Mouse (Mus musculus) splenic B cell, adult 2 months (primary cell): ENCODE results near the gene Lpp.
A peak's percentile ranks its signal among the peaks of the same experiment; 100 is the strongest.

Source experiments
- DNase-seq: peaks from one replicate; pipeline ENCODE4 v3.0.0-alpha.2; 2011; ENCODE audit warnings: low read depth, low spot score
- H3K27me3 ChIP-seq: 2 replicates; pipeline ENCODE4 v1.6.1; 2012; ENCODE audit warnings: mild to moderate bottlenecking, low read length, moderate library complexity, mixed read lengths; ENCODE audit not compliant: control insufficient read depth, poor library complexity, insufficient read depth, severe bottlenecking
- H3K36me3 ChIP-seq: 2 replicates; pipeline ENCODE4 v1.6.1; 2012; ENCODE audit warnings: mild to moderate bottlenecking, low read length, moderate library complexity, mixed read lengths; ENCODE audit not compliant: control insufficient read depth, poor library complexity, insufficient read depth, severe bottlenecking

Lpp gene

GRCm38 (mm10) chr16:24535221-24535620, 141.9 kb downstream of the Lpp start:
- Histone ChIP-seq H3K36me3 (no peaks in the 10 kb centered on the region), H3K27me3 (no peaks in the 10 kb centered on the region)
- no peak for DNase-seq

DNA sequence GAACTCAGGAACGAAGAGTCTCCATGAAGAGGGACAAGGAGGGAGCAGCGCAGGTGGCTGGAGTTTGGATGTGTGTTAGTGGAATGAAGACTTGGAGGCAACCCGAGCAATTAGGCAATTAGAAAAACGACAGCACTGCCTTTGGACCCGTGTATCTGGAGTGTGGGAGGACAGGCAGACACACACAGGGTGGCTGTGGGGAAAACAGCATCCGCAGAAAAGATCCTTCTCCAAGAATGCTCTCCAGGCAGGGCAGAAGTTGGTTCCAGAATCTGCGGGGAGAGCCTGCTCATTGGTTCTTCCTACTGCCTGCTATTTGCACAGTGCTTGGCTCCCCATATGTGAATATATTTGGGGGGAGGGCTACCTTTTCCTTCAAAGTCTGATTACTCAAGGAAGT, 143.0 kb downstream of the Lpp start:
- DNase-seq = no peak
- Histone ChIP-seq H3K27me3 (no peaks in the 10 kb centered on the region), H3K36me3 (no peaks in the 10 kb centered on the region)

DNA sequence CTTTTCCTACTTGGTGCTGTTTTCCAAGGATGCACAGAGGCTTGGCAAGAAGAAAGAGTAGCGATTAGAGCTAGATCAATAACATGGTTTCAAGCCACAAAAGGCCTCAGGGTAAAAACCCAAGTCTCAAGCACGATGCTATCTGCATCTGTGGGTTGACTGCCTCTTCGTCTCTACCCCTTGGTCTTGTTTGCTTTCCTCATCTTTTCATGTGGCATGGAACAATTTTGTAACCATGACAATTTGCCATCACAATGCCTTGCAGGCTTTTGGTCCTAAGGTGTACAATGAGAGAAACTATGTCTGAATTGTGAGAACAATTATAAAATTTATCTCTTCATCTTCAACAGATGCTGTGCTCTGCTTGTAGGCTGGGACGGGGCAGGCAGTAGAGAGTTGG, 145.7 kb downstream of the Lpp start:
- DNase-seq = no peak
- Histone ChIP-seq H3K27me3 (no peaks in the 10 kb centered on the region), H3K36me3 (no peaks in the 10 kb centered on the region)

GRCm38 (mm10) chr16:24542864-24543263, 149.6 kb downstream of the Lpp start:
- no peak for DNase-seq
- Histone ChIP-seq H3K36me3 (no peaks in the 10 kb centered on the region), H3K27me3 (no peaks in the 10 kb centered on the region)

GRCm38 (mm10) chr16:24545366-24545765, 152.1 kb downstream of the Lpp start:
- Histone ChIP-seq H3K27me3 (no peaks in the 10 kb centered on the region), H3K36me3 (no peaks in the 10 kb centered on the region)
- DNase-seq = no peak

GRCm38 (mm10) chr16:24558458-24558857, 165.2 kb downstream of the Lpp start:
- DNase-seq = no peak
- no peaks in the 10 kb centered on the region for H3K27me3 ChIP-seq
- H3K36me3 ChIP-seq = no peaks in the 10 kb centered on the region

GRCm38 (mm10) chr16:24559811-24560210, 166.5 kb downstream of the Lpp start:
- Histone ChIP-seq H3K27me3 (no peaks in the 10 kb centered on the region), H3K36me3 (no peaks in the 10 kb centered on the region)
- DNase-seq = no peak

- H3K27me3 ChIP-seq = no peaks in the 10 kb centered on the region
- H3K36me3 ChIP-seq = no peaks in the 10 kb centered on the region
- no peak for DNase-seq
Observed at GRCm38 (mm10) chr16:24560998-24561397, 167.7 kb downstream of the Lpp start.

GRCm38 (mm10) chr16:24561602-24562001, 168.3 kb downstream of the Lpp start:
- H3K36me3 ChIP-seq = no peaks in the 10 kb centered on the region
- no peak for DNase-seq
- H3K27me3 ChIP-seq = no peaks in the 10 kb centered on the region

DNA sequence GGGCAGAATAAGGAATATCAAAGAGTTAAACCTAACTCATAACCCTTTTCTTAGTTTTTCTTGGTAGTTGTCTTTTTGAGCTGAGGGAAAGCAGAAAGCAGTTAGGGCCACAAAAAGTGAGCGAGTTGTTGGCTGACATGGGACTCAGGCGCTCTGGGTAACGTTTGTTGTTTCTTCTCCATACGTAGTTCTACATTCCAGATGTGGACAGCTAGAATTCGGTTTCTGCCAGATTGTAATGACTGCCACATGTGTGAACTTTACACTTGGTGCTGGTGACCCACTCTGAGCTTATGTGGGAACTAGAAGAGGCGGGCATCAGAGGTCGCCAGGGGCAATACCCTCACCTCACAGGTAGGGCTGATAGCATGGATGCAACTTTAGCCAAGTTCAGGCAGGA, 172.0 kb downstream of the Lpp start:
- DNase-seq = no peak
- H3K36me3 ChIP-seq = no peaks in the 10 kb centered on the region; the same call in 1 of the 2 replicates

GRCm38 (mm10) chr16:24566277-24566676, 173.0 kb downstream of the Lpp start:
- no peaks in the 10 kb centered on the region; the same call in 1 of the 2 replicates for H3K36me3 ChIP-seq
- no peak for DNase-seq
- H3K27me3 ChIP-seq = no peaks in the 10 kb centered on the region

More for the DNA sequence above, 172.0 kb downstream of the Lpp start:
- H3K27me3 ChIP-seq = no peaks in the 10 kb centered on the region

GRCm38 (mm10) chr16:24567562-24567961, 174.3 kb downstream of the Lpp start:
- Histone ChIP-seq H3K36me3 (no peaks in the 10 kb centered on the region; the same call in 1 of the 2 replicates), H3K27me3 (no peaks in the 10 kb centered on the region)
- DNase-seq = no peak

- DNase-seq = no peak
- no peaks in the 10 kb centered on the region; the same call in 1 of the 2 replicates for H3K36me3 ChIP-seq
- no peaks in the 10 kb centered on the region for H3K27me3 ChIP-seq
Observed at GRCm38 (mm10) chr16:24568061-24568460, 174.8 kb downstream of the Lpp start.

GRCm38 (mm10) chr16:24569681-24570080, 176.4 kb downstream of the Lpp start:
- H3K36me3 ChIP-seq = no peaks in the 10 kb centered on the region; the same call in 1 of the 2 replicates
- no peaks in the 10 kb centered on the region for H3K27me3 ChIP-seq
- no peak for DNase-seq

GRCm38 (mm10) chr16:24576999-24577398, 183.7 kb downstream of the Lpp start:
- no peak for DNase-seq
- Histone ChIP-seq H3K27me3 (no peaks in the 10 kb centered on the region), H3K36me3 (no peaks in the 10 kb centered on the region)

- Histone ChIP-seq H3K36me3 (no peaks in the 10 kb centered on the region), H3K27me3 (no peaks in the 10 kb centered on the region)
- peak; percentile 11 for DNase-seq
Observed at GRCm38 (mm10) chr16:24577798-24578197, 184.5 kb downstream of the Lpp start.
